In the genomic region with DNA sequence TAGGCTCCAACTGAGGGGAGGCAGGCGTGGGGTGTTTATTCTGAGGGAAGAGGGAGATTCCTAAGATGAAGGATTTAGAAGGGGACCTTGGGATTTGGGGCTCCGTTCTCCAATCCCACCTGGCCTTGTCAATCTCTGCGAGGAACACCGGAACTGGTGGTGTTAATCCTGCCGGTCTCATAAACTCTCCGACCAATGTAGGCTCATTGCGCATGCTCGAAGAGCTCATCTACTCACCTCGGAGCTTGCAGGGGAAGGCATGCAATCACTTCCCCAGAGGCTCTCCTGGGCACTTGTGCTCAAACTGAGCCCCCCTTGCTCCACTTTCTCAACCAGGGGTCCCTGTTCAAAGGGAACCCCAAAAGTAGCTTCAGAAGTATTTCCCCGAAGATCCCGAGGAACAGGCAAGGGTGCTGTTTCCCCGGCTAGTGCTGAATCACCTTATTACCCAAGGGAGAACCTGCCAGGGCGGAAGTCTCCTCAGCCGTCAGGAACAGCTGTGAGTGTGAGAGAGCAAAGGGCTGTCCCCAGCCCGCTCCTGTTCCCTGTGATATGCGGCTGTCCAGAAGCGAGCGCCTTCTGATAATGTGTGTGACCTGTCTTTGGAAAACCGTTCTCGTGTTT, we compare ENCODE assay signal across 9 mouse cellular contexts. TPM values are rescaled to one million over a fixed set of nuclear protein-coding genes. Genes with fewer than 3 reads are reported as not detected.
DNase-seq lines count a peak whose midpoint lies in the region; ATAC-seq and TF ChIP-seq lines count a peak whose summit lies in the region.
"Had no signal": no experiment of that assay in that cellular context is flagged by ENCODE, and none has a peak within 500 bp of the region (broad histone marks: within the 10 kb centered on the region; RNA-seq: fewer than 3 reads in every experiment).

No protein-coding gene starts in this region.

- H3K27ac ChIP-seq in embryonic facial prominence, embryonic 15.5 days (replicated peaks), result no peak overlapping the region
- H3K27ac ChIP-seq in intestine, postnatal 0 days (ENCODE audit: low read depth, low read length), result no peak overlapping the region
- H3K27ac ChIP-seq: liver, embryonic 14.5 days had no signal

- no peaks in the 10 kb centered on the region for H3K36me3 ChIP-seq in embryonic facial prominence, embryonic 15.5 days
- H3K36me3 ChIP-seq in intestine, postnatal 0 days (ENCODE audit: control insufficient read depth, insufficient read depth), result no peaks in the 10 kb centered on the region

- no peak overlapping the region for H3K9ac ChIP-seq in embryonic facial prominence, embryonic 15.5 days
- no peak overlapping the region for H3K9ac ChIP-seq in intestine, postnatal 0 days (ENCODE audit: low read depth, low read length)
- H3K9ac ChIP-seq: liver, embryonic 14.5 days had no signal

- 0 out of 2 replicates have a peak overlapping the region, but pooled peaks have one; percentile 12 for H3K4me2 ChIP-seq in embryonic facial prominence, embryonic 15.5 days (replicated peaks)
- peak overlapping the region; percentile 49 for H3K4me2 ChIP-seq in intestine, postnatal 0 days (replicated peaks; ENCODE audit: low read depth)

- no peak overlapping the region for H3K4me3 ChIP-seq in embryonic facial prominence, embryonic 15.5 days (replicated peaks)
- H3K4me3 ChIP-seq in intestine, postnatal 0 days (ENCODE audit: low read depth, low read length), result peak overlapping the region; percentile 14; the same call in 1 of the 2 replicates

- H3K9me3 ChIP-seq in embryonic facial prominence, embryonic 15.5 days (replicated peaks), result no peaks in the 10 kb centered on the region
- H3K9me3 ChIP-seq in intestine, postnatal 0 days (ENCODE audit: control insufficient read depth), result no peaks in the 10 kb centered on the region

- no peaks in the 10 kb centered on the region for H3K27me3 ChIP-seq in embryonic facial prominence, embryonic 15.5 days
- H3K27me3 ChIP-seq in intestine, postnatal 0 days (replicated peaks; ENCODE audit: control insufficient read depth, insufficient read depth, low read length), result 0 out of 2 replicates have a peak, but pooled peaks cover 3% of the 10 kb centered on the region

- ATAC-seq in embryonic facial prominence, embryonic 15.5 days (ENCODE audit: insufficient number of reproducible peaks, low FRiP score, low TSS enrichment, low read depth), result no peak
- ATAC-seq in intestine, postnatal 0 days, result peak; percentile 60; the same call in 1 of the 2 replicates
- peak; percentile 25; the same call in 1 of the 2 replicates for ATAC-seq in neutrophil, adult 5-6 weeks (ENCODE audit: extremely low read depth, insufficient number of reproducible peaks, low FRiP score, poor library complexity, severe bottlenecking)
- no peak for ATAC-seq in monocyte, adult 5-6 weeks (replicated peaks; ENCODE audit: insufficient number of reproducible peaks, low FRiP score, low TSS enrichment, poor library complexity, severe bottlenecking)

- DNase-seq in kidney, adult 18-20 months, result peak; percentile 35
- no peak for DNase-seq in kidney, adult 9 months
- no peak for DNase-seq in urinary bladder, postnatal 25 days (ENCODE audit: low spot score)
- no peak for DNase-seq in frontal cortex, postnatal 36 days (ENCODE audit: low spot score in 2 of 2)

- 56% methylated on average over 20 of the region's 20 CpGs for WGBS in embryonic facial prominence, embryonic 15.5 days
- WGBS in intestine, postnatal 0 days, result 34% methylated on average over 20 of the region's 20 CpGs

- peaks cover 43% of the 10 kb centered on the region for H3K4me1 ChIP-seq in embryonic facial prominence, embryonic 15.5 days
- H3K4me1 ChIP-seq in intestine, postnatal 0 days (replicated peaks; ENCODE audit: control insufficient read depth, insufficient read depth, low read length), result no peaks in the 10 kb centered on the region

- no peak for TF ChIP-seq CTCF in intestine, postnatal 0 days (IDR thresholded peaks at IDR 0.05; ENCODE audit: low read depth)

RNA-seq across cellular contexts. Expression of a gene that starts 5.6 kb away (rescaled TPM):
- 14.7 and 16.1 TPM in 2 replicates for polyA plus RNA-seq in embryonic facial prominence, embryonic 15.5 days (2015; fragmentation: Nextera tagmentation; extraction: Ambion mirVana)
- 5.9 and 6.2 TPM in 2 replicates for polyA plus RNA-seq in intestine, postnatal 0 days (2015; fragmentation: Nextera tagmentation; extraction: Ambion mirVana)
- 0.81 and 0.86 TPM in 2 replicates for total RNA-seq in neutrophil, adult 5-6 weeks (2017)
- 0.10 to 3.6 TPM in 2 of 3 replicates, not detected in the other for total RNA-seq in monocyte, adult 5-6 weeks (2017)

Comparison
In these comparisons a context has a peak if more than half of its experiments do, and no peak if none do; other contexts are left out.
1. ATAC-seq: peak in intestine, postnatal 0 days (single experiment) and neutrophil, adult 5-6 weeks (single experiment); none in embryonic facial prominence, embryonic 15.5 days (single experiment) and monocyte, adult 5-6 weeks (single experiment).